In the genomic region with DNA sequence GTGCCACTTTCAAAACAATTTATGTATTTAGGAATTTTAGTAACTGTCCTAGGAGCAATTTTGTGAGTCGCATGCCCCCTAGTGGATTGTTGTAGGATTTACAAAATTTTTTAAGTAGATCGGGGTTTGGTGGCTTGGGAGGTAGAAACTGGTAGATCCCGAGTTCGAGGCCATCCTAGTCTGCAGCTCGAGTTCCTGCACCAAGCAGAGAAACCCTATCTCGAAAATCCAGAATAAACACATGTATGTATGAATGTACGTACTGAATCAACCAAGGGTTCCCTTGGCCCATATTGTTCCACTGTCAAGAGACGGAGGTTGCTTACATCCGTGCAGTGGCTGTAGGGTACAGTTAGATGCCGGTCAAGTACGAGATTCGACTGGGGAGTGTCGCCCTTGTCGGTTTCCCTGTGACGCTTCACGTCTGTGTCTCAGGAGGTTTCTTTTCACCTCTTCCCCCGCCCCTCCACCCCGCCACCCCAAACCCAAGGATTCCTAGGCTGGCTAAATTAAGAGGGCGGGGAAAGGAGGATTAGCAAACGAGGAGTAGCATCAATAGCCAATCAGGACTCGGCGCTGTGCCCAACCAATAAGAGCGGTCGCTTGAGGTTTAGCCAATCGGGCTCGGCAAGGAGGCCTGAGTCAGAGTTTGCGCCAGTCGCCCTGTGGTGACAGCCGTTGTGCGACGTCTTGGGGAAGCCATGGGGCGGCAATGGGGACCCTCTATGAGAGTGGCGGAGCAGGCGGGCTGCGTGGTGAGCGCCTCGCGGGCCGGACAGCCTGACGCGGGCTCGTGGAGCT, we compare ENCODE assay signal across 8 mouse cellular contexts. TPM values are rescaled to one million over a fixed set of nuclear protein-coding genes. Genes with fewer than 3 reads are reported as not detected.
DNase-seq lines count a peak whose midpoint lies in the region; ATAC-seq and TF ChIP-seq lines count a peak whose summit lies in the region.

A gene (plus strand): TSS at position 645 of the 801 bp plus-strand sequence.

- peak within 1 kb of the TSS; percentile 88 for H3K9ac ChIP-seq in ES-E14 (ENCODE audit: insufficient read depth, low read depth, low read length, poor library complexity, severe bottlenecking)
- peak within 1 kb of the TSS; percentile 64 for H3K9ac ChIP-seq in forebrain, embryonic 15.5 days (replicated peaks)

- no peak within 1 kb of the TSS for H3K27ac ChIP-seq in ES-E14 (ENCODE audit: insufficient read depth, low read depth, low read length, poor library complexity, severe bottlenecking)
- peak within 1 kb of the TSS; percentile 75 for H3K27ac ChIP-seq in forebrain, embryonic 15.5 days (replicated peaks)

- peaks cover 0 to 1% of the 10 kb centered on the region in 2 experiments; a peak in 1 of 4 replicates for H3K4me1 ChIP-seq in ES-E14 (ENCODE audit: control insufficient read depth in 2 of 2, insufficient read depth in 2 of 2, low read length in 2 of 2, poor library complexity in 1 of 2)
- H3K4me1 ChIP-seq in forebrain, embryonic 15.5 days, result peaks cover 18% of the 10 kb centered on the region
- H3K4me1 ChIP-seq in lung, adult 2 months (ENCODE audit: control insufficient read depth, insufficient read depth, low read length), result peaks cover 9% of the 10 kb centered on the region

- TF ChIP-seq POLR2A in lung, adult 2 months (IDR thresholded peaks at IDR 0.05; ENCODE audit: borderline replicate concordance, extremely low read depth, low read depth, low read length), result peak; percentile 78; the same call in 1 of the 2 replicates

- in situ Hi-C loops in ES-E14 (cut with MboI; ENCODE audit: low sequenced_read_pairs in 2 of 2, unreplicated experiment in 2 of 2), result no loop called here

- DNase-seq in ES-E14 (ENCODE audit: low read depth, low spot score), result peak; percentile 94
- DNase-seq in cerebellum, adult 11-12 months, result peak; percentile 97
- DNase-seq in heart, postnatal 25 days (ENCODE audit: low spot score), result peak; percentile 90
- DNase-seq in layer of hippocampus, adult 18-20 months (ENCODE audit: low spot score in 2 of 2), result peak; percentile 96 to 99
- peak; percentile 92 for DNase-seq in lung, adult 2 months
- peak; percentile 89 to 93 for DNase-seq in thymus, adult 18-20 months

- TF ChIP-seq CTCF in lung, adult 2 months (IDR thresholded peaks at IDR 0.05; ENCODE audit: insufficient read depth, low read length), result no peak

- peak within 1 kb of the TSS; percentile 89 to 96 for H3K4me3 ChIP-seq in ES-E14 (ENCODE audit: insufficient read depth in 1 of 2, low read depth in 1 of 2, low read length in 2 of 2, poor library complexity in 1 of 2, severe bottlenecking in 1 of 2)
- H3K4me3 ChIP-seq in forebrain, embryonic 15.5 days, result peak within 1 kb of the TSS; percentile 64
- peak within 1 kb of the TSS; percentile 92 for H3K4me3 ChIP-seq in lung, adult 2 months (replicated peaks; ENCODE audit: extremely low read depth, low read depth, low read length)

- H3K36me3 ChIP-seq in ES-E14 (ENCODE audit: control insufficient read depth, insufficient read depth, low read length, poor library complexity, severe bottlenecking), result peaks cover 15% of the 10 kb centered on the region
- H3K36me3 ChIP-seq in forebrain, embryonic 15.5 days, result peaks cover 30% of the 10 kb centered on the region

- intact Hi-C loops in heart, postnatal 25 days (cut with DNase I), result no loop called here

- H3K9me3 ChIP-seq in ES-E14 (ENCODE audit: control insufficient read depth, insufficient read depth, low read depth, low read length), result no peaks in the 10 kb centered on the region
- H3K9me3 ChIP-seq in forebrain, embryonic 15.5 days, result no peaks in the 10 kb centered on the region

- peak within 1 kb of the TSS; percentile 100 for H3K4me2 ChIP-seq in forebrain, embryonic 15.5 days (replicated peaks)

- under 1% methylated on average over 42 of the region's 42 CpGs for WGBS in forebrain, embryonic 15.5 days
- under 1% methylated on average over 42 of the region's 42 CpGs for WGBS in lung, adult 2 months

- no peaks in the 10 kb centered on the region for H3K27me3 ChIP-seq in forebrain, embryonic 15.5 days

- peak; percentile 98 for ATAC-seq in forebrain, embryonic 15.5 days (replicated peaks)
- peak; percentile 97 for ATAC-seq in neutrophil, adult 5-6 weeks (ENCODE audit: extremely low read depth, insufficient number of reproducible peaks, low FRiP score, poor library complexity, severe bottlenecking)

TF ChIP-seq in ES-E14, 5 proteins besides CTCF, POLR2A, EP300 and RAD21:
- TF ChIP-seq CHD2 (IDR thresholded peaks at IDR 0.05; ENCODE audit: low read depth, low read length), result peak; percentile 72; the same call in 1 of the 2 replicates
- TF ChIP-seq MAFK (IDR thresholded peaks at IDR 0.05; ENCODE audit: insufficient read depth, low read depth, low read length), result no peak
- TF ChIP-seq HCFC1 (IDR thresholded peaks at IDR 0.05; ENCODE audit: borderline replicate concordance, insufficient read depth, low read length), result peak; percentile 86
- TF ChIP-seq ZNF384 (IDR thresholded peaks at IDR 0.05; ENCODE audit: low read depth, low read length), result no peak
- TF ChIP-seq ZC3H11A (IDR thresholded peaks at IDR 0.05; ENCODE audit: borderline replicate concordance, low read depth, low read length), result peak; percentile 52; the same call in 1 of the 2 replicates

RNA-seq across cellular contexts. Expression of the gene that starts here (rescaled TPM):
- 33.5 and 42.8 TPM in 2 replicates for total RNA-seq in ES-E14 (2012; rRNA removed)
- 28.2 and 32.7 TPM in 2 replicates for polyA plus RNA-seq in forebrain, embryonic 15.5 days (2015; fragmentation: Nextera tagmentation; extraction: Ambion mirVana)
- total RNA-seq in heart, postnatal 25 days (2021), result 10 to 100 TPM; 22.5 to 22.9 TPM
- total RNA-seq in layer of hippocampus, adult 18-20 months (2021), result 10 to 100 TPM; 22.2 to 25.9 TPM
- polyA plus RNA-seq in lung, adult 2 months (2012; rRNA removed), result 50.2 and 69.7 TPM in 2 replicates
- total RNA-seq in neutrophil, adult 5-6 weeks (2017), result 7.1 and 8.7 TPM in 2 replicates
